Mouse (Mus musculus) embryonic facial prominence, embryonic 13.5 days (tissue): Measurements from ENCODE around the gene Krtap29-1. TPM values are rescaled to one million over a fixed set of nuclear protein-coding genes. Genes with fewer than 3 reads are reported as not detected.

Experiments
- ATAC-seq: fragments of 200-750 bp; cut with Nextera tagmentation; 2 replicates; pipeline ENCODE4 v1.8.0; 2017; ENCODE audit warnings: low read depth; ENCODE audit not compliant: insufficient number of reproducible peaks, insufficient read depth, low FRiP score, low TSS enrichment
- H3K27ac ChIP-seq: fragments of 300-500 bp; sonication (generic); 2 replicates; pipeline ENCODE4 v1.5.1; 2015; ENCODE audit warnings: moderate library complexity, mild to moderate bottlenecking, inconsistent platforms
- H3K27me3 ChIP-seq: fragments of 300-500 bp; sonication (generic); 2 replicates; pipeline ENCODE4 v1.6.1; 2015; ENCODE audit warnings: mild to moderate bottlenecking, inconsistent platforms
- H3K36me3 ChIP-seq: fragments of 300-500 bp; sonication (generic); 2 replicates; pipeline ENCODE4 v1.6.1; 2015; ENCODE audit warnings: mild to moderate bottlenecking, inconsistent platforms
- H3K4me1 ChIP-seq: fragments of 300-500 bp; sonication (generic); 2 replicates; pipeline ENCODE4 v1.6.1; 2015; ENCODE audit warnings: inconsistent platforms
- H3K4me2 ChIP-seq: fragments of 300-500 bp; sonication (generic); 2 replicates; pipeline ENCODE4 v1.6.1; 2015; ENCODE audit warnings: moderate library complexity, mild to moderate bottlenecking, inconsistent platforms
- H3K4me3 ChIP-seq: fragments of 300-500 bp; sonication (generic); 2 replicates; pipeline ENCODE4 v1.5.1; 2015; ENCODE audit warnings: mild to moderate bottlenecking, inconsistent platforms
- H3K9ac ChIP-seq: fragments of 300-500 bp; sonication (generic); 2 replicates; pipeline ENCODE4 v1.6.1; 2015; ENCODE audit warnings: mild to moderate bottlenecking, inconsistent platforms
- H3K9me3 ChIP-seq: fragments of 300-500 bp; sonication (generic); 2 replicates; pipeline ENCODE4 v1.6.1; 2016; ENCODE audit warnings: inconsistent platforms
- WGBS: fragments of 180-500 bp; shearing (Covaris S2); methylation state at CpG from one replicate; pipeline ENCODE4 v1.1.7; 2015; ENCODE audit warnings: mixed read lengths; 5-methylcytosine and 5-hydroxymethylcytosine counted together
- polyA plus RNA-seq: library from polyadenylated mRNA; unstranded; fragments of >200 nt; fragmentation: Nextera tagmentation; extraction: Ambion mirVana; gene quantifications from 2 replicates; pipeline ENCODE4 v1.2.1, GENCODE M21; 2015

The Krtap29-1 gene
- polyA plus RNA-seq, 1 experiment from 2014 or later, result not detected

DNA sequence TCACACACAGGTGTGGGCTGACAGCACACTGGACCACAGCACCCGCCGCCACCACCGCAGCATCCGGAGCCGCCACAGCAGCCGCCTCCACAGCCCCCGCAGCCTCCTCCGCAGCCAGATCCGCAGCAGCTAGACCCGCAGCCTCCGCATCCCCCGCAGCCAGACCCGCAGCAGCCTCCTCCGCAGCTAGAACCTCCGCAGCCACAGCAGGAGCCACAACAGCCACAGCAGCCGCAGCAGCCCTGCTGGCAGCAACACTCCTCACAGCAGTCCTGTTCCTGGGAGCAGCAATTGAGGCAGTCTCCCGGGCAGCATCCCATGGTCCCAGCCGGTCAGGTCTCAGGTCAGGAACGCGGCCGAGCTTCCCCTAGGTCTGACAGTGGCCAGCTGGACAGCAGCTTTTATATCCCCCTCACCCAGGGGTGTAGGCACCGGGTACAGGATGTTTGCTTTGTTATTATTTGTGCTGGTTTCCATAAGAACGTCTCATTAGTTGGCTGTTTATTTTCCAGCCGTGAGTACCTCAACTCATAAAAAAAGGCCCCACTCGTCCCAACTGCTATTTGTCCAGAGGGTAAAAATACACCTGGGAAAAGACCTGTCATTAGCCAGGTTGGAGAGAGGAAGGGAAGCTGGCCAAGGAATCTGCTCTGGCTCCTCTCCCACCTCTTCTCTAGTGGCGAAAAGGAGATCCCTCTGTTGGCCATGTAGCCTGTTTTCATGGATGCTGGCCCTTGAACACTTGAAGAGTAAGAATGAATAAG, 14.9 kb upstream of the Krtap29-1 start, which contains the start of gene Krtap17-1:
Gene Krtap17-1, minus strand, starts transcription at position 375 of the 764 bp plus-strand sequence.
- no peak within 1 kb of the TSS for H3K27ac ChIP-seq
- ATAC-seq, result no peak
- H3K36me3 ChIP-seq, result no peaks in the 10 kb centered on the region
- no peaks in the 10 kb centered on the region for H3K4me1 ChIP-seq
- no peak within 1 kb of the TSS for H3K4me2 ChIP-seq
- H3K4me3 ChIP-seq, result no peak within 1 kb of the TSS
- peaks cover 40% of the 10 kb centered on the region for H3K27me3 ChIP-seq
- no peaks in the 10 kb centered on the region for H3K9me3 ChIP-seq
- no peak within 1 kb of the TSS for H3K9ac ChIP-seq
- 25% methylated on average over 26 of the region's 26 CpGs for WGBS

DNA sequence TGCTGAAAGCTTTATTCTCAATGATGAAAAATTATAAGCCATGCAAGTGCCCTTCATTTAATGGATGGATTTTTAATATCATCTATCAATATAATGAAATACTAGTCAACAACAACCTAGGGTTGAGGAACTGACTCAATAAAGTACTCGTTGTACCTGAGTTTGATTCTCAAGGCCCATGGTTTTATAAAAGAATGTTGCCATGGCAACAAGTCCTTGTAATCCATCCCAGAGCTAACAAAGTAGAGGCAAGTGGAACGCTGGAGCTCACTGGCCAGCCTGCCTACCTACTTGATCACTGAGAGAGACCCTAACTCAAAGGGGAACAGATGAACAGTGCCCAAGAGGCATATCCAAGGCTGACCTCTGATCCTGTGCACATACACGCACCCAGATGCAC, 11.7 kb upstream of the Krtap29-1 start:
- no peak overlapping the region for H3K4me2 ChIP-seq
- ATAC-seq, result no peak
- whole genome bisulfite sequencing, result 79% methylated on average over 3 of the region's 3 CpGs
- no peak overlapping the region for H3K9ac ChIP-seq
- H3K27me3 ChIP-seq, result peaks cover 42% of the 10 kb centered on the region
- no peaks in the 10 kb centered on the region for H3K4me1 ChIP-seq
- no peaks in the 10 kb centered on the region for H3K36me3 ChIP-seq
- H3K27ac ChIP-seq, result no peak overlapping the region
- H3K4me3 ChIP-seq, result no peak overlapping the region
- no peaks in the 10 kb centered on the region for H3K9me3 ChIP-seq

DNA sequence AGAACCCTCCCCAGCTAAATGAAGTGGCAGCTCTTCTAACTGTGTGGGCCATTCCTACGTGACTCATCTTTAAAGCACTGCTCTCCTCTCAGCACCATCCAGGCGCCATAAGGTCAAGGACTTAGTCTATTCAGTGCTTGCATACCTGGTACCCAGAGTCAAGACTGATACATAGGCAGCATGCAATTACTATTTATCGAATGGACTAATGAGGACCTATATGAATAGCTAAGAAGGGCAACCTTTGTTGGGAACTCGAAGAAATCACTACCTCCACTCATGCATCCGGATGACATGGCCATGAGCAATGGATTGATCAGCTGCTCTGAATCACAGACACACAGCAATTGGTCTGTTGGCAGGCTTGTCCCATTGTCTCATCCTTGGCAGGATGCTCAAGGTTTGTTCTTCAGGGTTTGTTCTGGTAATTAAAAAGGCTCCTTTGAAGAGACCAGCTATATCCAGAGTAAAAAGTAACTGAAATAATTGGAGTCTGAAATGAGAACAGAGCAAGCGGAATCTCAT, 11.1 kb upstream of the Krtap29-1 start:
- no peak overlapping the region for H3K9ac ChIP-seq
- ATAC-seq, result no peak
- H3K9me3 ChIP-seq, result no peaks in the 10 kb centered on the region
- H3K4me3 ChIP-seq, result no peak overlapping the region
- H3K4me2 ChIP-seq, result no peak overlapping the region
- H3K4me1 ChIP-seq, result no peaks in the 10 kb centered on the region
- H3K27me3 ChIP-seq, result peaks cover 42% of the 10 kb centered on the region
- no peaks in the 10 kb centered on the region for H3K36me3 ChIP-seq
- H3K27ac ChIP-seq, result no peak overlapping the region
- WGBS, result 88% methylated on average over 6 of the region's 6 CpGs

DNA sequence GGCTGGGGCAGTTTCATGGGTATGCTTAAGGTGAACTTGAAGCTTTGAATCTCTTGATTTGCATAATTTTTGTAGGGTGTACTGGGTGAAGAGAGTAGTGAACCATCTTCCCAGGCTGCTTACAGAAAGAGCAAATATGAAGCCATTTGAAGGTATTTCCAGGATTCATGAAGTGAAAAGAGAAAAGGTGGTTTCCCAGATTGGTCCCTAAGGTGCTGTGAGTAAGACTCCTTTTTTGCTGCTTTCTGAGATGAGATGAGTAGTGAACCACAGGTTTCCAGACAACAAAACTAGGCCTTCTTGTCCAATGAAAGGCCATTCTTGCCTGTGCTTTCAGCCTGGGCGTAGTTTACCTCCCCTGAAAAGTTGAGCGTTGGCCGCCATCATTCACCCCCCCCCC, 9.7 kb upstream of the Krtap29-1 start:
- no peaks in the 10 kb centered on the region for H3K36me3 ChIP-seq
- H3K27me3 ChIP-seq, result peaks cover 29% of the 10 kb centered on the region
- 93% methylated on average over 3 of the region's 3 CpGs for WGBS
- no peak overlapping the region for H3K27ac ChIP-seq
- no peak overlapping the region for H3K4me3 ChIP-seq
- no peaks in the 10 kb centered on the region for H3K4me1 ChIP-seq
- no peaks in the 10 kb centered on the region for H3K9me3 ChIP-seq
- no peak for ATAC-seq
- H3K4me2 ChIP-seq, result no peak overlapping the region
- no peak overlapping the region for H3K9ac ChIP-seq

DNA sequence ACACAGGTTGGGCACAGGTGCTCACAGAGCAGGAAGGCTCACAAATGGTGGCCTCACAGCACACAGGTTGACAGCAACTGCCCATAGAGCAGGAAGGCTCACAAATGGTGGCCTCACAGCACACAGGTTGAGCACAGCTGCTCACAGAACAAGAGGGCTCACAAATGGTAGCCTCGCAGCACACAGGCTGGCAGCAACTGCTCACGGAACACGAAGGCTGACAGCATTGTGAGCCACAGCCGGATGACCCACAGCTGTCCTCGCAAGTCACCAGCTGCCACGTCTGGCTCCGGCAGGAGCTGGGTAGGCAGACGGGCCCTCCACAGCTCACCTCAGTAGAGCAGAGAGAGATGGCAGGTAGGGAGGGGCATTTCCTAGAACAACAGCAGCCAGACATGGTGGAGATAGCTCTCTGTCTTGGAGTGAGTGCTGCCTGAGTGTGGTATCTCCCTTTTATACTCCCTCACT, 7.4 kb upstream of the Krtap29-1 start, which contains the start of gene Krtap16-1:
Gene Krtap16-1, minus strand, starts transcription at position 418 of the 468 bp plus-strand sequence.
- Histone ChIP-seq H3K9ac (no peak within 1 kb of the TSS), H3K9me3 (no peaks in the 10 kb centered on the region), H3K4me1 (no peaks in the 10 kb centered on the region), H3K27ac (no peak within 1 kb of the TSS), H3K4me2 (no peak within 1 kb of the TSS), H3K27me3 (peaks cover 16% of the 10 kb centered on the region; the same call in 1 of the 2 replicates), H3K4me3 (no peak within 1 kb of the TSS), H3K36me3 (no peaks in the 10 kb centered on the region)
- WGBS, result 83% methylated on average over 8 of the region's 8 CpGs
- no peak for ATAC-seq

DNA sequence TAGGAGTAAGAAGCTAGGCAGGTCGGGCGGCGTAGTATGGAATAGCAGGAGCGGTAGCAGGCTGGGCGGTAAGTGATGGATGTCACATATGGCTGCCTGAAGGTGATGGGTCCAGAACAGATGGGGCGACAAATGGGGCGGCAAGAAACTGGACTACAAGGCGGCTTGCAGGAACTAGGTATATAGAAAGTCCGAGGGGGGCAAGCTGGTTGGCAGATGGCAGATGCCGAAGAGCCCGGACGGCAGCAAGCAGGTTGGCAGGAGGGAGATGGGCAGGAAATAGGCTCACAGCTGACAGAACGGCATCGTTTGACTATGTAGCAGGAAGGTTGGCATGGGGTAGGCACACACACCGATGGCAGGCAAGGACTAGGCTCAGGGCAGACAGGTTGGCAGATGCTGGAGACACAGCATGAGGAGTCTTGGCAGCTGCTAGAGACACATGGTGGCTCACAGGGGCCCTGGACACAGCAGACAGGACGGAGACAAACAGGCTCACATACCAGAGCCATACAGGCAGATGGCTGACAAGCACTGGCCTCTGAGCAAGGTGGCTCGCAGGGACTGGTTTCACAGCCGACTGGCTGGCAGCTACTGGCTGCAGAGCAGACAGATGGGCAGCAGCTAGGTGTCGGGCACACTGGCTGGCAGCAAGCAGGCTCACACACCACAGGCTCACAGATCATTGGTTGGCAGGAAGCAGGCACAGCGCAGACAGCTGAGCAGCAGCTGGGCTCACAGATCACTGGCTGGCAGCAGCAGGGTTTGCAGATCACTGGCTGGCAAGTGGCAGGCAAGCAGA, 6.6 kb upstream of the Krtap29-1 start:
- no peak overlapping the region for H3K9ac ChIP-seq
- 87% methylated on average over 20 of the region's 20 CpGs for WGBS
- no peak for ATAC-seq

DNA sequence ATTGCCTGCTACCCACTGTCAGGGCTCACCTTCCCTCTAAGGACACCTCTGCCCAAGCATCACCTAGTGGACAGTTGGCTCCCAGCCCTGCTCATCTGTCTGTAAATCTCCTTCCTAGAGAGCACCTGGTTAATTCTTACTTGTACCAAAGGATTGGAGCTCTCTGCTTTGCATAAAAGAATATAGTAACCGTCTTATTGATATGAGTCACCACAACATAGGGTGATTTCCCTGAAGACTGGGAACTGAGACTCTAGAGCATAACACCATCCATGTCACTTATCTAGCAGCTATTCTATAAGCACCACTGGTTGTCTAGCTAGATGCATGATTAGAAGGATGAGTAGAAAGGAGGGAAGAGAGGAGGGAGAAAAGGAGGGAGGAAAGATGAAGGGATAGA, 4.6 kb upstream of the Krtap29-1 start:
- Histone ChIP-seq H3K4me3 (no peak overlapping the region), H3K4me1 (no peaks in the 10 kb centered on the region), H3K9ac (no peak overlapping the region), H3K27ac (no peak overlapping the region), H3K4me2 (no peak overlapping the region), H3K36me3 (no peaks in the 10 kb centered on the region), H3K27me3 (peaks cover 16% of the 10 kb centered on the region; the same call in 1 of the 2 replicates), H3K9me3 (no peaks in the 10 kb centered on the region)
- 84% methylated on average over 1 of the region's 1 CpGs for WGBS
- no peak for ATAC-seq

More for the DNA sequence above, 6.6 kb upstream of the Krtap29-1 start:
- Histone ChIP-seq H3K4me1 (no peaks in the 10 kb centered on the region), H3K4me2 (no peak overlapping the region), H3K36me3 (no peaks in the 10 kb centered on the region), H3K27me3 (peaks cover 16% of the 10 kb centered on the region; the same call in 1 of the 2 replicates), H3K4me3 (no peak overlapping the region), H3K9me3 (no peaks in the 10 kb centered on the region), H3K27ac (no peak overlapping the region)

DNA sequence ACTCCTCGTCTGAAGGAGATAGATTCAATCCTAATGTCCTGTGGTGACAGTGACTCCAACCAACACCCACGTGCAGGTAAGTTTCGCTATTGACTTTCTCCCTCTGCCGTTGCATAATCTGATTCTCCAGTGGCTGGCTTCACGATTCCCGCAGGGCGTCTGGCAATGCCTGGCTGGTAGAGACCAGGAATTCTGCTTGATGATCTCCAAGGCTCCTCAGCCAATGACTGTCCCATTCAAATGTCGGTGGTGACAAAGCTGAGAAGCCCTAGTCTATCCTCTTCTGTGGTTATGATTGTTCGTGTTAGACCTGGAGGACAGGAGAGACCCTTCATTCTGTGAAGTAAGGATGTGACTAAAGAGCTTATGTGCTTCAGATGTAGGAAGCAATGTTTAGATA, 3.9 kb upstream of the Krtap29-1 start:
- ATAC-seq, result no peak
- Histone ChIP-seq H3K4me1 (no peaks in the 10 kb centered on the region), H3K36me3 (no peaks in the 10 kb centered on the region), H3K4me3 (no peak overlapping the region), H3K9me3 (no peaks in the 10 kb centered on the region), H3K27me3 (peaks cover 16% of the 10 kb centered on the region; the same call in 1 of the 2 replicates), H3K9ac (no peak overlapping the region), H3K4me2 (no peak overlapping the region), H3K27ac (no peak overlapping the region)
- WGBS, result 88% methylated on average over 9 of the region's 9 CpGs

DNA sequence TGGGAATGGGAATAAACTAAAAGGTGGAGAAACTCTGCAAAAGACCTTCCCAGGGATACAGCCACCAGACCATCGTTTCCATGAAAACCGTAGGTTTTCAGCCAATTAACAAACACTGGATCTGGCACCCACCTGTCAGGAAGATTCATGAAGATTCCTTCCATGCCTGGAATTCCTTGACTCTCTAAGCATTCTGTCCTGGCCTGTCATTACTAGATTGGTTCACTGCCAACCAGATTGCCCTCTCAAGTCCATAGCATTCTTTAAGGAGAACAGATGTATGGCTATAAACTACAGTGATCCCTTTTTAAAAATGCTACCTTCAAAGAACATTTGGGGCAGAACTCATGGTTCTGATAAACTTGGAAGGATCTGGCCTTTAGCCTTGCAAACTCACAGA, 12.9 kb downstream of the Krtap29-1 start:
- H3K27me3 ChIP-seq, result no peaks in the 10 kb centered on the region
- no peak for ATAC-seq
- no peak overlapping the region for H3K27ac ChIP-seq
- H3K9me3 ChIP-seq, result no peaks in the 10 kb centered on the region
- 61% methylated on average over 2 of the region's 2 CpGs for WGBS
- H3K4me3 ChIP-seq, result no peak overlapping the region
- H3K9ac ChIP-seq, result no peak overlapping the region
- no peaks in the 10 kb centered on the region for H3K36me3 ChIP-seq
- no peaks in the 10 kb centered on the region for H3K4me1 ChIP-seq
- H3K4me2 ChIP-seq, result no peak overlapping the region

DNA sequence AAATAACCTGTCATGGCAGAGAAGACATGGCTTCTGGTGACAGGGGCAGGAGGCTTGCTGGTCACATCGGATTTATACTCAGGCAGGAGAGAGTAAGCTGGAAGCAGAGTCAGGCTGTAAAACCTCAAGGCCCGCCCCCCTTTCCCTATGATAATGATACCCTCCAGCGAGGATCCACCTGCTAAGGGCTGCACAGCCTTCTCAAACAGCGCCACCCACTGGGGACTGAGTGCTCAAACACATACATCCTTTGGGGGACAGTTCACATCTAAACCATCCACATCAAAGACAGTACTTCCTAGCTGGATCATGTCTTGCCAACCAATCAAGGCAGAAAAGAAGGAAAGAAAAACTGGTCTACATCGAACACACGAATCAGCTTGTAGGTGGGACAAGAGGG, 14.6 kb downstream of the Krtap29-1 start:
- H3K27ac ChIP-seq, result no peak overlapping the region
- H3K4me3 ChIP-seq, result no peak overlapping the region
- no peaks in the 10 kb centered on the region for H3K36me3 ChIP-seq
- WGBS, result 51% methylated on average over 6 of the region's 6 CpGs
- H3K4me1 ChIP-seq, result no peaks in the 10 kb centered on the region
- no peak for ATAC-seq
- H3K9me3 ChIP-seq, result no peaks in the 10 kb centered on the region
- H3K4me2 ChIP-seq, result no peak overlapping the region
- H3K27me3 ChIP-seq, result no peaks in the 10 kb centered on the region
- no peak overlapping the region for H3K9ac ChIP-seq

DNA sequence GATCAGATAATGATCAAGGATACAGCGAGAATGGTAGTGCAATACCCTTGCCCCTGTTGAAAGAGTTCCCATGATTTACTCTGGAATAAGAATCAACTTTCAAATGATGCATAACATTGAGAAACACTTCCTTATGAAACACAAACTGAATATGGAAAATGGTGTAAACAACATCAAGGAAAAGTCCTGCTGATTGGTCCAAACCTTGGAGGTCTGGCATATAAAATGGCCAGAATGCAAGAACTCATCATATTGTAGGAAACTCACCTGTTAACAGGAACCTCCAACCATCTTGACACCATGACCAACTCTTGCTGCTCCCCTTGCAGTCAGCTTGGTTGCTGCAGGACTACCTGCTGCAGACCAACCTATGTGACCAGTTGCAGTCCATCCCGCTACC, 30.7 kb downstream of the Krtap29-1 start, which contains the start of gene Krtap9-5:
Gene Krtap9-5, plus strand, starts transcription at position 301 of the 400 bp plus-strand sequence.
- 82% methylated on average over 2 of the region's 2 CpGs for WGBS

More for the DNA sequence above, 30.7 kb downstream of the Krtap29-1 start, which contains the start of gene Krtap9-5:
- ATAC-seq, result no peak
- H3K9ac ChIP-seq, result no peak within 1 kb of the TSS
- no peaks in the 10 kb centered on the region for H3K9me3 ChIP-seq
- no peak within 1 kb of the TSS for H3K4me2 ChIP-seq
- H3K4me1 ChIP-seq, result no peaks in the 10 kb centered on the region
- no peaks in the 10 kb centered on the region for H3K27me3 ChIP-seq
- no peak within 1 kb of the TSS for H3K27ac ChIP-seq
- H3K4me3 ChIP-seq, result no peak within 1 kb of the TSS
- no peaks in the 10 kb centered on the region for H3K36me3 ChIP-seq
